Mouse (Mus musculus) A20 (cell line): ENCODE results near the gene Tbx4.
A peak's percentile ranks its signal among the peaks of the same experiment; 100 is the strongest.

ENCODE experiments used
- DNase-seq: peaks from one replicate; pipeline ENCODE4 v3.0.0-alpha.2; 2011; ENCODE audit warnings: low read depth, low spot score

Tbx4 gene

DNA sequence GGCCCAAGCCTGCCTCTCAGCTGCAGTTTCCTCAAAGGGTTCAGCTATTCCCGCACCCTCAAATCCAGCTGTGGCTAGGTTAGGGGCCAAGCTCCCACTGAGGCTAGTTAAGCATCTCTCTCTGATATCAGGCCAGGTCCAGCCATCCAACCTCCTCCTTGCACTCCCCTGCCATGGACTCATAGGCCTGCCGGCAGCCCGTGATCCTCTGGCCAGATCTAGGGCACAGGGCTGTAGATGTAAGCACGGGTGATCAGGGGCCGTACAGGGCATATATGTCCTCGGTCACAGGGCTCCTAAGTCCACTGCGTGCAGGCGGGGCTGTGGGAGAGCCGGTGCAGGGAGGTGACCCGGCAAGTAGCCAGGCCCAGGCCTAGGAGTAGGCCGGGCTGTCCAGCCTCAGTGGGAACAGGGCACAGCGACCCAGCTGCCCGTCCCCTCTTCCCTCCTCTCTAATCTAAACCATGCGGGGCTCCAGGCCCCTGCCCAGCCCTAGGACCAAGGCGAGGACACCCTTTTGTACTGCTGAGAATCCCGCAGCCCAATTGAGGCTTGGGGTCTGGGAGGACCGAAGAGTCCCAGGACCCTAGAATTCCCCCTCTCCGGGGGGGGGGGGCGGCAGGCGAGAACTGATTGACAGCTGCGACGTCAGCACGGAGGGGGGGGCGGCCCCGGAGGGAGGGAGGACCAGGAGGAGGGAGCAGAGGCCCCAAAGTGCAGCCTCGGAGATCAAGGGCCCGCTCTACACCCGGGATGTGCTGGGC lies at the start of gene Tbx4:
TSS of gene Tbx4 (plus strand) at position 758 of the 764 bp plus-strand sequence.
- DNase-seq = no peak

DNA sequence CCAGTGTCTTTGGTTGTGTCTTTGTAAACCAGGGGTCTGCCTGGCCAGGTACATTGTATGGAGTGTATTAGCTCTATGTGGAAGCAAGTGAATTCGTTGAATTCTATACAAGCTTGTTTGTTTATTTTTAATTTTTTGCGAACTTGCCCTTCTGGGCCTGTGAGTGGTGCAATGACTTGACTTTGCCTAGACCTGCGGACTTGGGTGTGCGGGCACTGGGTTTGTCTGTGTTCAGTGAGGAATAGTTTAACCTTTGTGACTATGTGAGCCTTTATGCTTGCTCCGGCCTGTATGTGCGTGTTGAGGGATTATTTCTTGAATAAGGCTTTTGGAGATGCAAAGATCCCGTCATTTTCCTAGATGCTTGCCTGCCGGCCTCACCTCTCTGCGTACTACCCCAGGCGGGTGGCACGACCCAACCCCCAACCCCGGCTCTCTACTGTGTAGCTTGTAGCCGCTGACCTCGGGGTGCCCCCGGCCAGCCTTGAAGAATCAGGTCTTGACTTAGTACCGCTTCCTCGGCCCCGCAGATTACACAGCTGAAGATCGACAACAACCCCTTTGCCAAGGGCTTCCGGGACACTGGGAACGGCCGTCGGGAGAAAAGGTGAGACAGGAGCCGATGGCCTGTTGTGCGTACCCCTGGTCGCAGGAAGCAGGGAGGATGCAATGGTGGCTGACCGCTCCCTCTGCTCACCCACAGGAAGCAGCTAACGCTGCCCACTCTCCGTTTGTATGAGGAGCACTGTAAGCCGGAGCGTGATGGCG lies 49.5 kb upstream of the Tbx4 start:
- DNase-seq = no peak

DNA sequence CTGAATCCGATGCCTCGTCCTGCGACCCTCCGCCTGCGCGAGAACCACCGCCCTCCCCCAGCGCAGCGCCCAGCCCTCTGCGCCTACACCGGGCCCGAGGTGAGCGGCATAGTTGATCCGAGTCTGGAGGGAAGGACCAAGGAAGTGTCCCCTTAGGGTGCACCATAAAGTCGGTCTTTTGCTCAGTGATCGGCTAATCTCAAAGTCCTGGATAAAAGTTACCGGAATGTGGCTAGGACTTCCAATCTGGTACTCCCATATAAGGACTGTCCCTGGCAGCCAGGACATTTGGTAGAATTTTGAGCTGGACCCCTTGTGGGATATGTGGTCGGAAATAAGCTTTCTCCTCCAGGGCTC lies 49.0 kb upstream of the Tbx4 start:
- no peak for DNase-seq

DNA sequence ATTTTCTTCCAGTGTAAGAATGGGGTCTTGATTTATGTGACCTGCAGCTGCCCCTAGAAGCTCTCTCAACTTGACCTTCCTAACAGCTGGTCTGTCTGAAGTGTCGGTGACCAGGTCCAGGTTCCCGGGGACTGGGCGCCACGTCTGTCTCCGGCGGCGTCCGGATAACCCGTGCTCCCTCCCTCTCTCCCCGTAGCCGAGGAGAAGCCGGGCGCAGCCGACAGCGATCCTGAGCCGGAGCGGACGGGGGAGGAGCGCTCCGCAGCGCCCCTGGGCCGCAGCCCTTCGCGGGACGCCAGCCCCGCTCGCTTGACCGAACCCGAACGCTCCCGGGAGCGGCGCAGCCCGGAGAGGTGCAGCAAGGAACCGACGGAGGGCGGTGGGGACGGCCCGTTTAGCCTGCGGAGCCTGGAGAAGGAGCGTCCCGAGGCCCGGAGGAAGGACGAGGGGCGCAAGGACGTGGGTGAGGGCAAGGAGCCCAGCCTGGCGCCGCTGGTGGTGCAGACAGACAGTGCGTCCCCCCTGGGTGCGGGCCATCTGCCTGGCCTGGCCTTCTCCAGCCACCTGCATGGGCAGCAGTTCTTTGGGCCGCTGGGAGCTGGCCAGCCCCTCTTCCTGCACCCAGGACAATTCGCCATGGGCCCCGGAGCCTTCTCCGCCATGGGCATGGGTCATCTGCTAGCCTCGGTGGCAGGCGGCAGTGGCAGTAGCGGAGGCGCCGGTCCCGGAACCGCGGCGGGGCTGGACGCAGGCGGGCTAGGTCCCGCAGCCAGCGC lies 48.4 kb upstream of the Tbx4 start:
- DNase-seq = no peak

DNA sequence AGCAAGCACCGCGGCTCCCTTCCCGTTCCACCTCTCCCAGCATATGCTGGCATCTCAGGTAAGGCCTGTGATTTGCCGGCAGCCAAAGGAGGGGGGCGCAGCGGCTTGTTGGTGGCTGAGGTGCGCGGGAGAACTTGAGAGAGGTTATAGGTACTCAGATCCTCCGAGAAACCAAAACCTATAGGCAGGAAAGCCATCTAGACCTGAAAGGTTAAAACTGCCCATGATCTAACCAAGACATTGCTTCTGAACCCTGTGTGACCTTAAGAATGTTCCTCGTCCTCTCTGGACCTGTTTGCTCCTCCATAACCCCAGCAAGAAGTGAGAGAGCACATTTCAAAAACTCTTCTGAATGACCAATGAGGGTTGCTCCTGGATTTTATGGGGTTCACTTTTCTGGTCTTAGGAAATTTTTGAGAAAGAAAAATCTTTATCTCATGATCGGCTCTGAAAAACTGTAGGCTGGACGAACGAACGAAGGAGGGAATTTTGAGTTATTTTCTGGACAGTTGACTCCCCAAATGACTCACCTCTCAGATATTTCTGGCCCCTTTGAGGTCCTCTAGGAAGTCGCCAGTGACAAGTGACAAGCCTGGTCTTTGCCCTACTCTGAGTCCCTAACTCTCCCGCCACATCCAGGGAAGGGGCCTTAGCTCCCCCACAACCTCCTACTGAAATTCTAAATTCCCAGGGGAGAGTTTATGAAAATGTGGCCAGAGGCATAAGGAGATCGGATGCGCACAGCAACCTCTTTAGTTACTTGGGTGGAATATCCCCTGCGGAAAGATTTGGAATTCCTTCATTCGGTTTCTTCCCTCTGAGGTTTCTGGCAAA lies 47.6 kb upstream of the Tbx4 start:
- DNase-seq = no peak

DNA sequence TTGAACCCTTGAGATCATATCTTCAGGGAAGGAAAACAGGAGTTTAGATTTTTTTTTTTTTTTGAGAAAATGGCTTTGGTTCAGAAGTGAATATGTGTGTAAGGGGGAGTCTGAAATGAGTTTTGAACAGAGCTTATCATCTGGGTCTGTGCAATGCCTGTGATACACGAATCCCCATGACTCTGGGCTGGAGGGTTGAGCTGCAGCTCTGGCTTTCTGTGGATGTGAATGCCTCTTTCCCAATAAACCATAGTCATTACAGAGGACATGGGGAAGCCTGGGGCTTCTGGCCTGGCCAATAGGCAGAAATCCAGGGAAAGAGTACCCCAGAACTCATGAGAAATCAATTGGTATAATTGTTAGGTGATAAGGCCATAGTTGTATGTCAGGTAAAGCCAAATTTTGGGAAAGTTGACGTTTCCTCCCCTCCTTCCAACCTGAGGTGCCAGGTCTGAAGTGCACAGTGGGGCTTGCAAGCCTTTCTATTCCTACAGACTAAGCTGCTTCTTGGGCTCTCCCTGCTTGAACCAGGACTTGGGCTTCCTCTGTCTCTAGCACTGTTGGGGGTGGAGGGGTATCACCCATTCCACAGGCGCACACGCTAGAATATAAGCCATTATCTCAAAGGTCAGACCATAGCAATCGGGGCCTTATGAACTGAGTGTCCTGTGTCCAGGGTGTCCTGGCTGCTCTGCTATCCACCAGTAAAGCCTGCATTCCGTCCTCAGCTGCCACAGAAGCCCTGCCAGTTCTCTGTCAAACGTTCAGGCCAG lies 46.8 kb upstream of the Tbx4 start:
- DNase-seq = no peak

DNA sequence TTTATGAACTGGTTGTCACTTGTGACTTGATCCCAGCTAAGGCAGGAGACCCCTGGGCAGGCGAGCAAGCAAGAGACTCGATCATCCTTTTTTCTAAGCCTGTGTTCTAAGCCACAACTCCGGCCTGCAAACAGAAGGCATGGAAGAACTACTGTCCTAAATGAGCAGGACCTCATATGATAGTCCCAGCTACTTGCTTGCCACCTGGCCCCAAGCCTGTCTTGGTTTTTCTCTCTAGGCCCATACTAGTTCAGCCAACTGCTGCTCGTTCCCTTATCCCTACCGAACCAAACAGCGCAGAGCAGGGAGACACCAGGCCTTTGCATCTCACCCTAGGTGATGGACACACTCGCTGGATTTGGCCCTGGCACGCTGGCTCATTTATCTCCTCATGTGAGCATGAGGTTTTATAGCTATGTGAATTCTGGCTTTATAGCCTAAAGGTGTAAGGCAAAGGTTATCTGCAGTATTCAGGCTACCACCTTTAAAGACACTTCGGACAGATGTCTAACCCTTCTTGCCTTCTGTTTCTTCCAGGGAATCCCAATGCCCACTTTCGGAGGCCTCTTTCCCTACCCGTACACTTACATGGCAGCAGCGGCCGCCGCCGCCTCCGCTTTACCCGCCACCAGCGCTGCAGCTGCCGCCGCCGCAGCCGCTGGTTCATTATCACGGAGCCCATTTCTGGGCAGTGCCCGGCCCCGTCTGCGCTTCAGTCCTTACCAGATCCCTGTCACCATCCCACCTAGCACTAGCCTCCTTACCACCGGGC lies 46.0 kb upstream of the Tbx4 start:
- no peak for DNase-seq

DNA sequence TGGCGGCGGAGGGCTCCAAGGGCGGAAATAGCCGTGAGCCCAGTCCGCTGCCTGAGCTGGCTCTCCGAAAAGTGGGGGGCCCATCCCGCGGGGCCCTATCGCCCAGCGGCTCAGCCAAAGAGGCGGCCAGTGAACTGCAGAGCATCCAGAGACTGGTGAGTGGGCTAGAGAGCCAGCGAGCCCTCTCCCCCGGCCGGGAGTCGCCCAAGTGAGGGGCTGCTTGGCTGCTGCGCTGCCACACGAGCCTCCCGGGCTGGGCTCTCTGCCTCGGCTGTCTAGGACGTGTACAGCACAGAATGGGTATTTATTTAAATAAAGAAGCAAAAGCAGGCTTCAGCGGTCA lies 45.4 kb upstream of the Tbx4 start:
- DNase-seq = no peak

DNA sequence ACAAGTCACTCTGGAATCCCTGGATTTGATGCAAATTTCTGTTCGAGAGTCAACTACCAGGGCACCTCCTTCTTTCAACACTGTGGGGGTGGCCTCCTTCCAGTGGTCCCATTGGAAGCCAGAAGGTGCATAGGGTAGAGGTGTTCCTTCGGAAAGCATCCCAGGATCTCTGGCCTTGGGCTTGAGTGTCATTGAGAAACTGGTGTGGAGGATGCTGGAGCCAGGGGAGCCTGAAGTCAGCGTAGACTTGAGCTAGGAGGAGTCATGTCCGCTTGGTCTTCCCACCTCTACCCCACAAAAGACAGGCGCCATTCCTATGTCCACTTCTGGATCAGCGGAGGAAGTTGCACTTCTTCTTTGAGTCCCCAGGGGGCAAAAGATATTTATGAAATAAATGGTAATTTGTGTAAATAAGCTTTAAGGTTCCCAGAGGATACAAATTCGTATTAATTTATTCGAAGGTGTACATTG lies 45.0 kb upstream of the Tbx4 start:
- DNase-seq = no peak

DNA sequence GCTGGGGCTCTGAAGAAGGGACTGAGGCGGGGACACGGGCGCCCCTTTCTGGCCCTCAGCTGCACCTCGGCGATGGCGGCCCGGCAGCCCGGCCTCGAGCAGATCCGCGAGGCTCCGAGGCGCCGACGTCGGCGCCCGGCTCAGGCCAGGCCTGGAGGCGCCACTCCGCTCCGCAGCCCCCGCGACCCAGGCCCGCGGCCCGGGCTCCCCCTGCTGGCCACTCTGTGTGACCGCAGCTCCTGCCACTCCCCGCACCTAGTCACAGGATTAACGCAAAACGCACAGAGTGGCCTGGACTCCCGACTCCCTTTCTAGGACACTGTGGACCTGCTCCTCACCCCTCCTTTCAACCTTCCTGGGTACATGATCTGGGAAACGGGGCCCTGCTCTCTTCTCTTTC lies 44.2 kb upstream of the Tbx4 start:
- peak; percentile 62 for DNase-seq

DNA sequence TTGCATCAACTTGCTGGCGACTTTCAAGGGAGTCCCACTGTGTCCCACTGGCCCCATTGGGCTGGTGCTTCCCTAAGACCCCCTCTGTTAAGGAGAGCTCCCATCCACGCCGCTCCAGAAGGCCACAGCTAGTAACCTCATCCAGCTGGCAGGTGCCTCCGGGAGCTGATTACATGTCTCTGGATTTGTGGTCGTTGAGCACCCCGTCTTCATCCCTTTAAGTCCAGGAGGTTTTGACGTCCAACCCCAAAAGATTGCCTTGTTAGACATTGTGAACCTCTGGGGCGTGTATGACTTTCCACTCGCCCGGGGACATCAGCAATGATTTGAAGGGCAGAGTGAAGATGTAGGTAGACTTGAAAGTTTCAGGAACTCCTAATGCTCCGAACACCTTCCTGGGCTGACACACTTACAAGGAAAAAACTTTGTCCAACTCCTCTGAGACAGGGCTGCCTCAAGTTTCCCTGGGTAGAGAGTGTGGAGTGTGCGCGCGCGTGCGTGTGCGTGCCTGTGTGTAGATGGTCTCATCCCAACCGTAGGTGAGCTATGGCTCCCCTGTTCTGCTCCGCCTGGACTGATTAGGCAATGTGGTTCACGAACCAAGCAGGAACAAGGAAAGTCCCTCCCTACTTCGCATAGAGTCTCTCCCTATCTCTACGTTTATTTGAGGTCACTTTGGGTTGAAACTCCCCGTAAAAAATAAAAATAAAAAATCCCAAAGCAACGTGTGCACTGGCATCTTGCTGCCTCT lies 43.5 kb upstream of the Tbx4 start:
- no peak for DNase-seq

DNA sequence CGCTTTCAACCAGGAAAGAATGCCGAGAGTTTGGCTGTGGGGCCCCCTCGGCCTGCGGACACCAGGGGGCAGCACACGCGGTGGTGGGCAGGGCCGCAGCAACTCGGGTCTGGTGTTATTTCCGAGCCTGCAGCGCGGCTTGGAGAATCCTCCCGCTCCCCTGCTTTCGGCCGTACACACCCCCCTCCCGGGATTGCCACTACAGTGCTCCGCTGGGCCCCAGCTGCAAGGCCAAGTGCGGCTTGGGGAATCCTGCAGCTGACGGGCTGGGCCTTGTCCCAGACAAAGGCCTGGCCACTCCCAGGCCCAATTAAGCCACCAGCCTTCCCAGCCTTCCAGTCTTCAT lies 42.9 kb upstream of the Tbx4 start:
- DNase-seq = peak; percentile 77

DNA sequence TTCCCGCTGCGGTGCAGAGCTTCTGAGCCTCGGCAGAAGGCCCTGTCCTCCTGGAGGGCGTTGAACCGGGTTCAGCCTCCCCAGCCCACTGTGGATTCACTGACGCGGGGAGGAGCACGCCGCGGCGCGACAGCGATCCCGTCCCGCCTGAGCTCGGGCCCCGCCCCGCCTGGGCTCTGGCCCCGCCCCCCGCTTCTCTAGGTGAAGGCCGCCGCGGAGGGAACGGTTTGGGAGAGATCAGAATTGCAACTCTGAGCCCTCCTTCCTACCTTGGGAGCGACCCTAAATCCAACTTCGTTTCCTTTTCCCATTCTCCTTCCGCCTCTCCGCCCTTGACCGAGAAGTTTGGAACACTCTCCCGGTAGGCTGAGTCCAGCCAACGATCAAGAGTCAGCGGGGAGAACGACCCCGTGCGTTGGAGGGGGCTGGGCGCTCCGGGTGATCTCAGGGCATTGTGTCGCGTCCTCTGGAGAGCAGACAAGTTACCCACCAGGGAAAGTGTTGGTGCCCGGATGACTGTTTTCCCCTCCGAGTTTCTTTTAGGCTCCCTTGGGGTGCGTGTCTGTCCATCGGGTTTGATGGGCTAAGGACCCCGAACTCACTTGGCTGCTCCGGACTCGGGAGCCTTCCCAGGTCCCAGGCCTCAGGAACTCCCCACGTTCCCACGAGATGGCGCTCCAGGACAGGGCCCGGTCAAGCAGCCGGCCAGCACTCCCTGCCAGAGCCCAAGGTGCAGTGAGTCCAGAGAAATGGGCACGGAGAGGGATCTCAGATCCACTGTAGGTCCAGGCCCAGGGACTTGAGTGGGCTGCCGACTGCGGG lies 41.9 kb upstream of the Tbx4 start:
- peak; percentile 86 for DNase-seq

DNA sequence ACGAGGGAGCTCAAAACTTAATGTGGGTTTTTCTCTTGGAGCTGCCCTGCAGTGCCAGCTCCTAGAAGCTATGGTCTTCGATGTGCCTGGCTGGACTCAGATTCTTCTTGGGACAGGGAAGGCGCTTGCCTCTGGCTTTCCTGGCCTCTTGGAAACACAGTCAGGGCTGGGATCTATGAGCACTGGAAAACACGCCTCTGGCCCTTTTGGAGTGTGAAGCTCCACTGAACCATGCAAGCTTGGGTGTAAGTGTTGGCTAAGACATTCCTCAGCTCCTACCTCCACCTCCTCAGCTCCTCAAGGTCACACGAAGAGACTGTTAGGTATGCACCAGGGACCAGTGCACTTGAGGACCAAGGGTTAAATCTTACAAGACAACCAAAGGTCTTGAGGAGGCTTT lies 41.3 kb upstream of the Tbx4 start:
- DNase-seq = no peak

DNA sequence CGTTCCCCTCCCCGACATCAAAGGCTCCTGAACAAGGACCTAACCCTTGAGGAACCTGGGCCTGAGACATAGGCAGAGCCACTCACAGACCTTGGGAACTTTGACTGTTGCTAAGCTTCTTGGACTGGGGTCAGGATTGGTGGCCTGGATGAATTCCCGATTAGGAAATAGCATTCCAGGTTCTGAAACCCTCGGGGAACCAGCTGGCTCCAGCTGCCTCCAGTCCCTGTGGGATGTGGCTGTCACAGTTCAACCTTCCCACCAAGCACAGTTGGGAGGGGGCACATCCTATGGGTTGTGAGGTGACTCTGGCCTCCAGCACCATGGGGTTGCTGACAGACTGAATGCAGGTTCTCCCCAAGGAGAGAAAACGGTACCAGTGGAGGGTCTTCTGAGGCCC lies 40.3 kb upstream of the Tbx4 start:
- DNase-seq = no peak

DNA sequence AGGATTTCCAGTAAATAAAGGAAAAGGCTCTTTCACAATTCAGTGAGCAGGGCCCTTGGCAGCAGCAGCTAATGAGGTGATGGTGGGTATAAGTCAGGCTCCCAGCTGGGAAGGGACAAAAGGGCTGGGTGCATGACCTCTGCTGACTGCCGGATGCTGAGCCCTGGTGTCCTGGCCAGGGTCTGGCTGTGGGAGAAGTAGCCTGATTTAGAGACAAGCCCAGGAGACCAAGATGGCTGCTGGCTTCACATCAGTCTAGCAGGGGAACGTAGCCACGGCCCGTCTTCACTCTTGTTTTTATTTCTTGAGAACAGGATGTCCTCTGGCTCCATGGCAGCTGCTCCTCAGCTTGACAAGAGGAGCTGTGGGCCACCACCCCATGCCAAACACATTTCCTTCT lies 39.7 kb upstream of the Tbx4 start:
- peak; percentile 5 for DNase-seq

DNA sequence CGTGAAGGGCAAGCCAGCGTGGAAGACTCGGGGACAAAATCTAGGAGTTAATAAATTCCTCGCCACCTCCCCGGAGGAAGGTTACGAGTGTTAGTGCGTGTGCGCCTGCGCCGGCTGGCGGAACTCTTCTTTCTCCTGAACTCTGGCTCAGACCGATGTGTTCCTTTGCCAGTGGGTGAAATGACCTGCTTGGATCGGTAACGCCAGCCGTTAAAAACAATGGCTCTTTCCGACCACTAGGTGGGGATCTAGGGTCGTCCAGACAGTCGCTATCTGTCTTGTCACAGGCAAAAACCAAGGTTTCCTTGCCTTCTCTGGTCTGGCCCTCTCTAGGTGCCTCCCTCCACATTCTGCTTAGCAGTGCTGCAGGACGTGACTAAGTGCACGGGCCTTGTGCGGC lies 37.2 kb upstream of the Tbx4 start:
- peak; percentile 90 for DNase-seq

DNA sequence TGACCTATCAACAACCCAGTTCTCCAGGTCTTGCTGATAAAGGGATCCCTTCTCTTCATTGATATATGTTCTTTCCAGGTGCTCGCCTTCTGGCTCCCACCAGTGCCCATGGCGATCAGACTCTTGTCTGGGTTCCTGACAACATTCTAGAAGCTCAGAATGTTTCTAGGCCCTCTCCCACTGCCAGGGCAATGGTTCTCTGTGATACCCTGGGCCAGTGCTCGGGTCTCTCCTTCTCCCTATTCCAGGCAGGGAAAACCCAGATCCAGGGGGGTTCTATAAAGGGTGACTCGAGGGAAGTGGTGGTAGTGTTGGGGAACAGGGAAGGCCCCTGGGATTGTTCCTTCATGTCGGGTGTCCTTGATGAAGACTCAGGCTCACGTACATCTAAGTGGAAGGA lies 36.0 kb upstream of the Tbx4 start, which contains the start of gene Gm11444:
TSS of gene Gm11444 (minus strand) at position 101 of the 400 bp plus-strand sequence.
- DNase-seq = peak; percentile 4
